Mouse (Mus musculus) midbrain, embryonic 10.5 days (tissue): Measurements from ENCODE around the gene Rexo1. TPM values are rescaled to one million over a fixed set of nuclear protein-coding genes. Genes with fewer than 3 reads are reported as not detected.

Experiments
- DNase-seq: peaks from one replicate; pipeline ENCODE4 v3.0.0-alpha.2; 2017; ENCODE audit warnings: low spot score
- H3K27ac ChIP-seq: fragments of 300-500 bp; sonication (generic); replicated peaks from 2 replicates; pipeline ENCODE4 v1.5.1; 2016; ENCODE audit warnings: mild to moderate bottlenecking
- H3K27me3 ChIP-seq: fragments of 300-500 bp; sonication (generic); 2 replicates; pipeline ENCODE4 v1.6.1; 2016; ENCODE audit warnings: low read depth, mild to moderate bottlenecking; ENCODE audit not compliant: poor library complexity, severe bottlenecking
- H3K36me3 ChIP-seq: fragments of 300-500 bp; sonication (generic); 2 replicates; pipeline ENCODE4 v1.6.1; 2016; ENCODE audit warnings: mild to moderate bottlenecking, moderate library complexity
- H3K4me1 ChIP-seq: fragments of 300-500 bp; sonication (generic); 2 replicates; pipeline ENCODE4 v1.6.1; 2016
- H3K4me3 ChIP-seq: fragments of 300-500 bp; sonication (generic); 2 replicates; pipeline ENCODE4 v1.5.1; 2016; ENCODE audit warnings: mild to moderate bottlenecking, moderate library complexity
- H3K9me3 ChIP-seq: fragments of 300-500 bp; sonication (generic); replicated peaks from 2 replicates; pipeline ENCODE4 v1.6.1; 2016; ENCODE audit warnings: mild to moderate bottlenecking
- WGBS: fragments of 180-500 bp; shearing (Covaris S2); methylation state at CpG from one replicate; pipeline ENCODE4 v1.1.7; 2016; 5-methylcytosine and 5-hydroxymethylcytosine counted together
- microRNA-seq: library from miRNA; unstranded; fragments of <30 nt; microRNA quantifications from one replicate; pipeline ENCODE4, GENCODE M21; 2017
- polyA plus RNA-seq: library from polyadenylated mRNA; unstranded; fragments of >200 nt; fragmentation: Nextera tagmentation; extraction: Ambion mirVana; gene quantifications from 2 replicates; pipeline ENCODE4 v1.2.1, GENCODE M21; 2016

Gene Rexo1
- polyA plus RNA-seq, 1 experiment from 2014 or later: 31.6 TPM

DNA sequence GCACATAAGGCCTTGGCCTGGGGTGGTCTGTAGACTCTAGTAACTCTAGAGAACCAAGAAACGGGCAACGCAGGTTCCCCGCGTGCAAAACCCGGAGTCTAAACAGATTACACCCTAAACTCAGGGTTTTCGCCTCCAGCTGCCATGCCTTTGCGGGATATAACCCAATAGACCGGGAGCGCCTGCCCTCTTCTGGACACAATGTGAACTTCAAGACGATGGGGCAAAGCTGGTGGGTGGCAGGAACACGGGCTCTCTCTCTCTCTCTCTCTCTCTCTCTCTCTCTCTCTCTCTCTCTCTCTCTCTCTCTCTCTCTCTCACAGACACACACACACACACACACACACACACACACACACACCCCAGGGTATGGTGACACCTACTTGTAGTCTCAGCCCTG, 55.1 kb downstream of the Rexo1 start:
- no peak overlapping the region for H3K4me3 ChIP-seq
- H3K27me3 ChIP-seq: peaks cover 96% of the 10 kb centered on the region
- no peaks in the 10 kb centered on the region for H3K9me3 ChIP-seq
- peak; percentile 79 for DNase-seq
- H3K4me1 ChIP-seq: peaks cover 42% of the 10 kb centered on the region
- WGBS: 3% methylated on average over 11 of the region's 11 CpGs
- no peaks in the 10 kb centered on the region for H3K36me3 ChIP-seq
- no peak overlapping the region for H3K27ac ChIP-seq

DNA sequence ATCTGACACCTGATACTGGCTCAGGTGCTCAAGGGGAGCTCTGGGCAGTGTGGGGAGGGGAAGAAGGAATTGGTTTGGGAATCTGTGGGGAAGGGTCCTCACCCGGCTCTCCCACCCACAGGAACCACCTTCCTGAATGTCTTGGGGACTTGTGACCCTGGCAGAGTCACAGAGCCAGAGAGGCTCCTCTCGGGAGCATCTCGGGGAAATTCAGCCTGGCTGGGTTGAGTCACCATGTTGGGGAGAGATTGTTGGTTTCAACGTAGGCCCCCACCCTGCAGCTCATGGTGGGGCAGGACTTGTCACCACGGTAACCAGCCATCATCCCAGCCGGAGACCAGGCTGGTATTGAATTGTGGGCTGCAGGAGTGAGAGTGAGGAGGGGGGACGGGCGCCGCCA, 56.6 kb downstream of the Rexo1 start:
- no peak for DNase-seq
- Histone ChIP-seq H3K4me3 (0 out of 2 replicates have a peak overlapping the region, but pooled peaks have one; percentile 11), H3K36me3 (no peaks in the 10 kb centered on the region), H3K9me3 (no peaks in the 10 kb centered on the region), H3K27me3 (peaks cover 97% of the 10 kb centered on the region), H3K27ac (no peak overlapping the region), H3K4me1 (peaks cover 37% of the 10 kb centered on the region)
- 2% methylated on average over 9 of the region's 9 CpGs for WGBS

DNA sequence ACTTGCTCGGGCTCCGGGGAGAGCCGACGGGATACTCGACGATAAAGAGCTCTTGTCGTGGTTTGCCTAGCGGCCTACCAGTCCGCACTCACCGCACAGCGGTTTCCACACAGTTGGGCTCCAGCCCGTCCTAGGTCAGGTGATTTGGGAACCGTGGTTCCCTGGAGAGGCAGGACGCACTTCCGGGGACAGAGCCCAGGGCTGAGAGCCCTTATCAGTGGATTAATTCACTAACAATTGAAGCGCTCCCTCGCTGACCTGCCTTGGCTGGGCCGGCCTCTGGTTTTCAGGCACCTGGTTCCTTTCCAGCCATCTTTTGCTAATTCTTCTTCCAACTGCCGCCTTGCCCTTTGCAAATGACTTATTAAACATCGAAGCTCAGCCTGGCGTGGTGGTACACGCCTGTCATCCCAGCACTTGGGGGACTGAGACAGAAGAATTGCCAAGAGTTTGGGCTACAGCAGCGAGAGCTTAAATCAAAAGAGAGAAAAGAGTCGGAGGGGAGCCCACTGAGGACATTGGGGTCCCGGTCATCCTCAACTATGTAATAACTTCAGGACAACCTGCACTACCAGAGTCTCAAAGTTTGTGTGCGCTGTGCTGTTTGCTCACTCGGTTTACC, 57.6 kb downstream of the Rexo1 start:
- no peaks in the 10 kb centered on the region for H3K36me3 ChIP-seq
- no peaks in the 10 kb centered on the region for H3K9me3 ChIP-seq
- WGBS: 1% methylated on average over 27 of the region's 27 CpGs
- H3K27me3 ChIP-seq: peaks cover 98% of the 10 kb centered on the region
- peak overlapping the region; percentile 5; the same call in 1 of the 2 replicates for H3K4me3 ChIP-seq
- DNase-seq: peak; percentile 42
- no peak overlapping the region for H3K27ac ChIP-seq
- H3K4me1 ChIP-seq: peaks cover 36% of the 10 kb centered on the region

DNA sequence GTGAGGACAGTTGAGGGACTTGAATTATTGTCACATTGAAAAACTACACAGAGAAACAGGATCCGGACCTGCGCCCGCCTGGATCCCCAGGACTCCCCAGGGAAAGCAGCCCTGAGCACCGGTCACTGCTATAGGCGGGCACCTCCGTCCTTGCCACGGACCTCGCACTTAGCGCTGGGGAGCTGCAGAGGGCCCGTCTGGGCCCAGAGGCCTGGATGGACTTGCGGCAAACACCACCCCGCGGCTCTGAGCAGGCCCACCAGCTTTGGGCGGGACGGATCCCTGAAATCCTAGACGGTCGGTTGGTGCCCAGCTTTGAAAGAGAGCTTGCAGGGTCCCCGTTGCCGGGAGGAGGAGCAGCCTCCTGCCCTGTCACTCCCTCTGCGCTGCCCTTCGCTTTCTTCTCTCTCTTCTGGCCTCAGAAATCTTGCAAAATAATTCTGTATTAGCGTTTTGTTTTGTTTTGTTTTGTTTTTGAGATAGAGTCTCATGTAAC, 58.5 kb downstream of the Rexo1 start:
- DNase-seq: peak; percentile 42
- under 1% methylated on average over 22 of the region's 22 CpGs for WGBS
- no peaks in the 10 kb centered on the region for H3K9me3 ChIP-seq
- H3K27me3 ChIP-seq: peaks cover 100% of the 10 kb centered on the region
- H3K36me3 ChIP-seq: no peaks in the 10 kb centered on the region
- H3K4me3 ChIP-seq: peak overlapping the region; percentile 27; the same call in 1 of the 2 replicates
- peaks cover 41% of the 10 kb centered on the region for H3K4me1 ChIP-seq
- no peak overlapping the region for H3K27ac ChIP-seq

DNA sequence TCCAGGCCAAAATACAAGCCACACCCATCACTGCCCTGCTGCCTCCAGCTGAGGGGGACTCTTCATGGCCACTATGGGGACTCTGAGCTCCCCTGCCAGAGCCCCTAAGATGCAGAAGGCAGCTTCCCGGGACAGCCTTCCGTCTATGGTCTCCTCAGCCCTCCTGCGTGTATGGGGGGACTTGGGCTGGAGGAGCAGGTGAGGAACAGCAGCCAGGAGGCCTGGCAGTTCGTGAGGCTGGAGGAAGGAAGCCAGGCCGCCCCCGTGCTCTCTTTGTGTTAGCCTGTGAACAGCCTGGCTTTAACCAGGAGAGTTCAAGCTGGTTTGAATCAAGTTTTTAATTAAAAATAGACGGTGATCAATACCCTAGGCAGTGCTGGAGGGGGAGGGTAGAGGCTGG, 59.1 kb downstream of the Rexo1 start:
- Histone ChIP-seq H3K27ac (no peak overlapping the region), H3K4me3 (peak overlapping the region; percentile 27; the same call in 1 of the 2 replicates), H3K27me3 (peaks cover 100% of the 10 kb centered on the region), H3K4me1 (peaks cover 47% of the 10 kb centered on the region), H3K9me3 (no peaks in the 10 kb centered on the region), H3K36me3 (no peaks in the 10 kb centered on the region)
- WGBS: 1% methylated on average over 7 of the region's 7 CpGs
- no peak for DNase-seq

DNA sequence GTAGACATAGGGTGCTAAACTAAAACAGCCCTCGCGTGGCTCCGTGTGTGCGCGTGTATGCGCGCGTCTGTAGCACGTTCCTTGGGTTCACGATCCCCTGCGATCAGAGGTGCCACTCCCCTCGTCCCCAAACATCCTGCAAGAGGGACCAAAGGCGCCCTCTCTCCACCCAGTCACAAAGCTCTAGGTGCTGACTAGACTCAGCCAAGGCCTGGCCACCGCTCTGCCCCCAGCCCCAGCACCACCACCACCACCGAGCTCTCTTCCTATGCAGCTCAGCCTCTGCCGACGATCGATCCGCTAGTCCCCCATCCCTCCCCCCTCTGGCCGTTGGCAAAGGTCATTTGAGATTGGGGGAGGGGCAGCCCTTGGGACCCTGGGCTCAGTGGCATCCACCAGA, 64.9 kb downstream of the Rexo1 start:
- Histone ChIP-seq H3K27ac (peak overlapping the region; percentile 69; the same call in 1 of the 2 replicates), H3K4me1 (peaks cover 49% of the 10 kb centered on the region), H3K27me3 (peaks cover 100% of the 10 kb centered on the region), H3K9me3 (no peaks in the 10 kb centered on the region), H3K36me3 (no peaks in the 10 kb centered on the region), H3K4me3 (peak overlapping the region; percentile 55)
- WGBS: under 1% methylated on average over 20 of the region's 20 CpGs
- peak; percentile 49 for DNase-seq

DNA sequence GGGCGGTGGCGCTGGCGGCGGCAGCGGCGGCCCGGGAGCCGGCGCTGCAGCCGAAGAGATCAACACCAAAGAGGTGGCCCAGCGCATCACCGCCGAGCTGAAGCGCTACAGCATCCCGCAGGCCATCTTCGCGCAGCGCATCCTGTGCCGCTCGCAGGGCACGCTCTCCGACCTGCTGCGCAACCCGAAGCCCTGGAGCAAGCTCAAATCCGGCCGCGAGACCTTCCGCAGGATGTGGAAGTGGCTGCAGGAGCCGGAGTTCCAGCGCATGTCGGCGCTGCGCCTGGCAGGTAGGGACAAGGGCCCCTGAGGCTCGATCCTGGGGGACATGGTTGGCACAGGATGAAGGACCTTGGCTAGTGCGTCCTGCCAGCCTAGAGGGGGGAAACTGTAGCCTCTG, 65.5 kb downstream of the Rexo1 start:
- H3K4me3 ChIP-seq: peak overlapping the region; percentile 55
- H3K9me3 ChIP-seq: no peaks in the 10 kb centered on the region
- under 1% methylated on average over 33 of the region's 35 CpGs for WGBS
- peak; percentile 50 for DNase-seq
- peaks cover 51% of the 10 kb centered on the region for H3K4me1 ChIP-seq
- H3K27ac ChIP-seq: peak overlapping the region; percentile 69
- no peaks in the 10 kb centered on the region for H3K36me3 ChIP-seq
- peaks cover 100% of the 10 kb centered on the region for H3K27me3 ChIP-seq

DNA sequence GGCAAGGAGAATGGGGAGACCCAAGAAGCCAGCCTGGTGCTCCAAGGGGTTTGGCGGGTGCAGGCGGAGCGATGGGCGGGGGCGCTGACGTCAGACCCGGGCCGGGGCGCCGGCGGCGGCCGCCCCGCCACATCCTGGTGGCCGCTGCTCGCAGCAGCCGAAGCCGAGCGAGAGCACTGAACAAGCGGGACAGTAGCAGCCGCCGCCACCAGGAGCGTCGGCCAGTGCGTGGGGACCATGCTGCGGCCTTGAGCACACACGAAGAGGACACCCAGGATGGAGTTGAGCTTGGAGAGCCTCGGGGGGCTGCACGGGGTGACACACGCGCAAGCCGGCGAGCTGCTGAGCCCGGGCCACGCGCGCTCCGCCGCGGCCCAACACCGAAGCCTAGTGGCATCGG, 66.6 kb downstream of the Rexo1 start, which contains the start of gene Onecut3:
TSS of gene Onecut3 (plus strand) at position 104 of the 400 bp plus-strand sequence.
- Histone ChIP-seq H3K36me3 (no peaks in the 10 kb centered on the region), H3K4me1 (peaks cover 51% of the 10 kb centered on the region), H3K9me3 (no peaks in the 10 kb centered on the region), H3K27me3 (peaks cover 100% of the 10 kb centered on the region), H3K4me3 (peak within 1 kb of the TSS; percentile 55), H3K27ac (peak within 1 kb of the TSS; percentile 69)
- WGBS: under 1% methylated on average over 42 of the region's 42 CpGs
- DNase-seq: peak; percentile 62

Small RNA genes within 50 kb of the gene (microRNA-seq; reads per million reads assigned to microRNA genes)
- gene Mir6912: 1.5 reads per million

Other genes with a start within 250 kb of the Rexo1 start
- gene 2310011J03Rik, start 241.0 kb downstream of the Rexo1 start, polyA plus RNA-seq: 57.3 TPM in 2 replicates
- 3.3 and 4.2 TPM in 2 replicates for gene Pcsk4, start 232.1 kb downstream of the Rexo1 start, polyA plus RNA-seq
- gene Reep6, start 231.6 kb downstream of the Rexo1 start, polyA plus RNA-seq: 9.1 and 11.5 TPM in 2 replicates
- gene Adamtsl5, start 213.1 kb downstream of the Rexo1 start, polyA plus RNA-seq: 0.48 and 0.91 TPM in 2 replicates
- gene Plk5, start 205.1 kb downstream of the Rexo1 start, polyA plus RNA-seq: 0.12 and 0.32 TPM in 2 replicates
- gene Mex3d, start 173.9 kb downstream of the Rexo1 start, polyA plus RNA-seq: 6.3 and 6.4 TPM in 2 replicates
- gene Mbd3, start 162.0 kb downstream of the Rexo1 start, polyA plus RNA-seq: 338 and 351 TPM in 2 replicates
- gene Uqcr11, start 154.7 kb downstream of the Rexo1 start, polyA plus RNA-seq: 610 and 635 TPM in 2 replicates
- 190 and 191 TPM in 2 replicates for gene Tcf3, start 127.9 kb downstream of the Rexo1 start, polyA plus RNA-seq
- gene Onecut3, start 66.7 kb downstream of the Rexo1 start, polyA plus RNA-seq: 1.4 and 2.1 TPM in 2 replicates
- gene Atp8b3, start 22.4 kb downstream of the Rexo1 start, polyA plus RNA-seq: 0.41 and 0.79 TPM in 2 replicates
- 4.8 and 6.1 TPM in 2 replicates for gene Klf16, start 15.8 kb upstream of the Rexo1 start, polyA plus RNA-seq
- gene Abhd17a, start 28.8 kb upstream of the Rexo1 start, polyA plus RNA-seq: 86.8 and 87.3 TPM in 2 replicates
- 91.0 and 94.1 TPM in 2 replicates for gene Scamp4, start 41.3 kb upstream of the Rexo1 start, polyA plus RNA-seq
- gene Adat3, start 41.3 kb upstream of the Rexo1 start, polyA plus RNA-seq: 10.6 and 10.8 TPM in 2 replicates
- gene Gm49322, start 44.5 kb upstream of the Rexo1 start, polyA plus RNA-seq: 5.6 and 6.4 TPM in 2 replicates
- gene Csnk1g2, start 61.3 kb upstream of the Rexo1 start, polyA plus RNA-seq: 131 and 151 TPM in 2 replicates
- gene Btbd2, start 95.5 kb upstream of the Rexo1 start, polyA plus RNA-seq: 70.3 and 75.2 TPM in 2 replicates
- 82.7 and 84.7 TPM in 2 replicates for gene Mknk2, start 116.6 kb upstream of the Rexo1 start, polyA plus RNA-seq
- 69.9 and 73.9 TPM in 2 replicates for gene Mob3a, start 140.4 kb upstream of the Rexo1 start, polyA plus RNA-seq
- 8.9 and 15.7 TPM in 2 replicates for gene Izumo4, start 140.6 kb upstream of the Rexo1 start, polyA plus RNA-seq
- 57.1 and 62.5 TPM in 2 replicates for gene Ap3d1, start 180.7 kb upstream of the Rexo1 start, polyA plus RNA-seq
- gene Dot1l, start 193.6 kb upstream of the Rexo1 start, polyA plus RNA-seq: 19.1 and 19.8 TPM in 2 replicates
- 108 and 112 TPM in 2 replicates for gene Sf3a2, start 236.6 kb upstream of the Rexo1 start, polyA plus RNA-seq
- gene Plekhj1, start 237.1 kb upstream of the Rexo1 start, polyA plus RNA-seq: 184 and 191 TPM in 2 replicates
- gene Amh, start 243.7 kb upstream of the Rexo1 start, polyA plus RNA-seq: 0.07 TPM in 1 of 2 replicates, not detected in the other